In genomic region chr8:91364216-91364615, GRCm38 (mm10) we compare ENCODE assay signal across 22 mouse cellular contexts. TPM values are rescaled to one million over a fixed set of nuclear protein-coding genes. Genes with fewer than 3 reads are reported as not detected.
DNase-seq lines count a peak whose midpoint lies in the region; ATAC-seq and TF ChIP-seq lines count a peak whose summit lies in the region.
"Had no signal": no experiment of that assay in that cellular context is flagged by ENCODE, and none has a peak within 500 bp of the region (broad histone marks: within the 10 kb centered on the region; RNA-seq: fewer than 3 reads in every experiment).

No protein-coding gene starts in this region.

- TF ChIP-seq EP300 in heart, adult 2 months (IDR thresholded peaks at IDR 0.05; ENCODE audit: insufficient read depth, low read depth, low read length), result 0 out of 2 replicates have a peak, but pooled peaks have one; percentile 17

- H3K4me2 ChIP-seq in heart, embryonic 15.5 days, result peak overlapping the region; percentile 33
- H3K4me2 ChIP-seq: embryonic facial prominence, embryonic 15.5 days; neural tube, embryonic 15.5 days had no signal

- peaks cover 12% of the 10 kb centered on the region for H3K36me3 ChIP-seq in heart, adult 2 months (ENCODE audit: control insufficient read depth, insufficient read depth, low read length)
- no peaks in the 10 kb centered on the region for H3K36me3 ChIP-seq in heart, embryonic 15.5 days
- H3K36me3 ChIP-seq: embryonic facial prominence, embryonic 15.5 days; neural tube, embryonic 15.5 days had no signal

- DNase-seq in heart, adult 2 months, result peak; percentile 14 to 44
- DNase-seq in heart, postnatal 36 days, result no peak
- no peak for DNase-seq in layer of hippocampus, adult 2 months (ENCODE audit: low spot score in 2 of 2)
- DNase-seq in layer of hippocampus, postnatal 10 days (ENCODE audit: low spot score in 2 of 2), result no peak
- DNase-seq in right cerebral cortex, adult 18-20 months, result no peak
- DNase-seq: adrenal gland, postnatal 36 days; B cell, adult 2 months; cerebellum, adult 9-10 months; gastrocnemius, postnatal 14 days; kidney, adult 2 months; kidney, postnatal 10 days; spleen, adult 18-20 months; thymus, postnatal 14 days had no signal

- no peaks in the 10 kb centered on the region for H3K9me3 ChIP-seq in heart, embryonic 15.5 days (replicated peaks)
- H3K9me3 ChIP-seq: embryonic facial prominence, embryonic 15.5 days; G1E; neural tube, embryonic 15.5 days had no signal

- TF ChIP-seq CTCF in heart, adult 2 months (IDR thresholded peaks at IDR 0.05), result no peak
- TF ChIP-seq CTCF in layer of hippocampus, adult 2 months (conservative IDR thresholded peaks at IDR 0.05), result no peak

- intact Hi-C loops in heart, adult 2 months (cut with DNase I), result no loop called here
- intact Hi-C loops in heart, postnatal 36 days (cut with DNase I), result no loop called here

- peaks cover 9% of the 10 kb centered on the region for H3K4me1 ChIP-seq in heart, adult 2 months (ENCODE audit: control insufficient read depth, insufficient read depth, low read length)
- peaks cover 42% of the 10 kb centered on the region for H3K4me1 ChIP-seq in heart, embryonic 15.5 days (replicated peaks)

- H3K9ac ChIP-seq in heart, adult 2 months (ENCODE audit: low read depth, low read length), result no peak overlapping the region
- H3K9ac ChIP-seq in heart, embryonic 15.5 days, result no peak overlapping the region
- H3K9ac ChIP-seq: embryonic facial prominence, embryonic 15.5 days; neural tube, embryonic 15.5 days had no signal

- H3K4me3 ChIP-seq in heart, adult 2 months, result no peak overlapping the region
- no peak overlapping the region for H3K4me3 ChIP-seq in layer of hippocampus, adult 2 months
- H3K4me3 ChIP-seq in heart, embryonic 15.5 days, result no peak overlapping the region
- H3K4me3 ChIP-seq: embryonic facial prominence, embryonic 15.5 days; neural tube, embryonic 15.5 days had no signal

- H3K27me3 ChIP-seq in heart, adult 2 months (ENCODE audit: control insufficient read depth, insufficient read depth, low read length), result no peaks in the 10 kb centered on the region
- no peaks in the 10 kb centered on the region for H3K27me3 ChIP-seq in heart, embryonic 15.5 days
- H3K27me3 ChIP-seq: CH12.LX; embryonic facial prominence, embryonic 15.5 days; Patski had no signal

- no peak for TF ChIP-seq POLR2A in heart, adult 2 months (IDR thresholded peaks at IDR 0.05; ENCODE audit: insufficient read depth, low read depth, low read length)

- peak overlapping the region; percentile 84 for H3K27ac ChIP-seq in heart, adult 2 months
- peak overlapping the region; percentile 84; the same call in 1 of the 2 replicates for H3K27ac ChIP-seq in layer of hippocampus, adult 2 months
- H3K27ac ChIP-seq in heart, embryonic 15.5 days, result peak overlapping the region; percentile 74
- H3K27ac ChIP-seq: embryonic facial prominence, embryonic 15.5 days; macrophage; neural tube, embryonic 15.5 days had no signal

- H3K79me2 ChIP-seq in heart, adult 2 months (replicated peaks; ENCODE audit: control insufficient read depth, insufficient read depth, low read length), result peaks cover 3% of the 10 kb centered on the region

- 58% methylated on average over 6 of the region's 6 CpGs for whole genome bisulfite sequencing in heart, adult 2 months
- 47% methylated on average over 6 of the region's 6 CpGs for WGBS in heart, embryonic 15.5 days

- ATAC-seq in heart, embryonic 15.5 days (replicated peaks; ENCODE audit: insufficient number of reproducible peaks, insufficient read depth, low FRiP score, low read depth), result peak; percentile 67; the same call in 1 of the 2 replicates
- no peak for ATAC-seq in inflammation-experienced regulatory T-cells, adult 6 months
- ATAC-seq: forebrain, embryonic 14.5 days; Patski had no signal

RNA-seq across cellular contexts. Expression of gene Fto, which starts 50.9 kb away (rescaled TPM):
- total RNA-seq in heart, adult 2 months (2021), result 10 to 100 TPM; 57.6 to 65.1 TPM
- 41.3 and 53.3 TPM in 2 replicates for polyA plus RNA-seq in heart, adult 2 months (2012; rRNA removed)
- 10 to 100 TPM; 62.9 to 68.3 TPM for total RNA-seq in heart, postnatal 36 days (2021)
- total RNA-seq in layer of hippocampus, adult 2 months (2021), result 100 to 1,000 TPM; 146 to 151 TPM
- 100 to 1,000 TPM; 116 to 120 TPM for total RNA-seq in layer of hippocampus, postnatal 10 days (2021)
- 56.1 and 72.7 TPM in 2 replicates for polyA plus RNA-seq in heart, embryonic 15.5 days (2015; fragmentation: Nextera tagmentation; extraction: Ambion mirVana)
- polyA plus RNA-seq in inflammation-experienced regulatory T-cells, adult 6 months (2017; shearing (Covaris generic)), result 100 to 1,000 TPM in 1 of 3 experiments, 10 to 100 TPM in 2; 41.0 to 102 (median 94.5) TPM

RNA-seq across cellular contexts. Expression of gene Rpgrip1l, which starts 51.2 kb away (rescaled TPM):
- total RNA-seq in heart, adult 2 months (2021), result 1 to 10 TPM; 3.2 to 3.6 TPM
- polyA plus RNA-seq in heart, adult 2 months (2012; rRNA removed), result 0.88 and 1.4 TPM in 2 replicates
- total RNA-seq in heart, postnatal 36 days (2021), result 1 to 10 TPM; 1.7 to 3.8 TPM
- 10 to 100 TPM; 21.6 to 25.4 TPM for total RNA-seq in layer of hippocampus, adult 2 months (2021)
- total RNA-seq in layer of hippocampus, postnatal 10 days (2021), result 10 to 100 TPM; 21.3 to 28.1 TPM
- polyA plus RNA-seq in heart, embryonic 15.5 days (2015; fragmentation: Nextera tagmentation; extraction: Ambion mirVana), result 5.4 and 6.8 TPM in 2 replicates
- polyA plus RNA-seq in inflammation-experienced regulatory T-cells, adult 6 months (2017; shearing (Covaris generic)), result 1 to 10 TPM; 1.8 to 3.8 (median 2.9) TPM

Comparison
In these comparisons a context has a peak if more than half of its experiments do, and no peak if none do; other contexts are left out.
1. DNase-seq: peak in heart, adult 2 months (2 of 2); none in heart, postnatal 36 days (0 of 2), layer of hippocampus, adult 2 months (0 of 2), layer of hippocampus, postnatal 10 days (0 of 2) and right cerebral cortex, adult 18-20 months (single experiment).
2. RNA of gene Rpgrip1l, which starts 51.2 kb away (total RNA-seq): 21.3 to 28.1 TPM in layer of hippocampus, postnatal 10 days and 21.6 to 25.4 TPM in layer of hippocampus, adult 2 months; 1.7 to 3.8 TPM in heart, postnatal 36 days and 3.2 to 3.6 TPM in heart, adult 2 months; every median in the first group is over 4 times any median in the second.
3. Peak in every context shown above with its lines, with median percentiles within 50 percentile points of each other: H3K27ac ChIP-seq.